Mouse (Mus musculus): ENCODE results near the gene Fam193b.
"Not testable (repeated sequence)": the region's sequence is repeated elsewhere in the genome, so short reads cannot be mapped to it uniquely, and the experiment has no call there.

The Fam193b gene

DNA sequence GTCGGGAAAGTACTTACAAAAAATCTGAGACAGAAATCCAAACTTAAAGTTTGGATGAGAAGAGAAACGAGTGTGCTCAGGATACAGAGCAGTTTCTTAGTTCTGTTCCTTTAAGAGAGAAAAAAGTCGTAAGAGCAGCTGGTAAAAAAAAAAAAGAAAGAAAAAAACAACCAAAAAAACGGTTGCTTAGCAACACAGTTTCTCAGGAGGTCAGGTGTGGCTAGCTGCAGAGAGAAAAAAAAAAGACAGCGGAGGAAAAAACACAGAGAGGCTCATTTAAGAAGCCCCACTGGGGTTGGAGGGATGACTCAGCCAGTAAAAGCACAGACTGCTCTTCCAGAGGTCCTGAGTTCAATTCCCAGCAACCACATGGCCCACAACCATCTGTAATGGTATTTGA, 3.4 kb upstream of the Fam193b start:
- intact Hi-C loops (cut with DNase I): no loop called here

DNA sequence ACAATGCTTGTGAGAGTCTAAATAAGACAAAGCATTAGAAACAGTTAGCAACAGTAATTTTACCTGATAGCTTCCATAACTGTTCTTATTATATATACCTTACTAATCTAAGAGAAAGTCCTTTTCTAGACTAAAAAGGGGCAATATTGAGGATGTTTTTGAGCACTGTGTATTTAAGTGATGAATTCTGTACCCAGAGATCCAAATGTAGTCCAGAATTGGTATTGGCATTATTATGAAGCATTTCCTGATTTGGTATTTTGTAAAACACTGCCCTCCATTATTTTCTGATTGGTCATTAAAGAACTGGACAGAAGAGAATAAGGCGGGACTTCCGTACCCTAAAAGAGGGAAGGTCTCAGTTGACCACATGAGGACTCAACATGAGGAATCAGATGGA, 2.5 kb upstream of the Fam193b start, which contains the start of gene Tmed9:
Gene Tmed9, plus strand, starts transcription at position 301 of the 400 bp plus-strand sequence.
- intact Hi-C loops (cut with DNase I): no loop called here

DNA sequence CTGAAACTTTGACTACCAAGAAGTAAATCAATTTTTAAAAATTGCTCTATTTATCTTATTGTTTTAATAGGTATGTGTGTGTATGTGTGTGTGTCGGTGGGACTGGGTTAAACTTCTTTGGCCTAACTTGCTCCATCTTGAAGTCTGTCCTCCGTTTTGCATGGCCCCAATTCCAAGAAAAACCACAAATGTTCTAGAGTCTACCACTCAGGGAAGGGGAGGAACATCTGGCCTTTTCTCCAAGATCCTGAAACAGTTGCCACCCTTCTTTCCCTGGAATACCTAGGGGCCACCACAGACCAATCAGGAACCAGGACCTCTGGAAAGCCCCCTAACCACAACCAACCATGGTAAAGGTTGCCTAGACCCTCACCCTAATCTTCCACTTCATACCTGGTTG, 1.1 kb upstream of the Fam193b start:
- intact Hi-C loops (cut with DNase I): no loop called here

GRCm38 (mm10) chr13:55570286-55570973, 490 bp downstream of the Fam193b start:
- intact Hi-C loops (cut with DNase I): no loop called here

DNA sequence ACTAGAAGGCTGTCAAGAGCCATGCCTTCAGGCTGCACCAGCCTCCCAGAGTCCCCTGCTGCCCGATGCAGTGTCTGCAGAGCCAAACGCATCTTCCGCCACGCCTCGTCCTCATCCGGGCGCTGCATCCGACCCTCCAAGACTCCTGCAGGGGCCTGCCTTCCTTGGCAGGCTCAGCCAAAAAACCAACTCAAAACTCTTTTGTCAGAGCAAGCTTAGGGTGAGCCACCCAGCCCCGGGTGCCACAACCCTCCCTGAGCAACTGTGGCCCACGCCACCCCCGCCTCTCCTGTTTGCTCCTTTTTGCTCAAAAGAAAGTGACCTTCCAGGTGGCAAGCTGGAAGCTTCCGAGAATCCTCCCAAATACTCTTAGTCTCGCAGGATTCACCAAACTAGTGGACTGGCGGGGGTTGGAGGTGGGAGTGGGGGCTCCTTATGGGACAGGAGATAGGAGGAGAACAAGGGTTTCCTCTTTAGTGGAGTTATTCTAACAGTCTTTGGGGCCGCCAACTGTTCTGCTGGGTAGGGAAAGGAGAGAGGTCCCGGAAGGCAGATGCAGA, 1.1 kb downstream of the Fam193b start:
- intact Hi-C loops (cut with DNase I): no loop called here

DNA sequence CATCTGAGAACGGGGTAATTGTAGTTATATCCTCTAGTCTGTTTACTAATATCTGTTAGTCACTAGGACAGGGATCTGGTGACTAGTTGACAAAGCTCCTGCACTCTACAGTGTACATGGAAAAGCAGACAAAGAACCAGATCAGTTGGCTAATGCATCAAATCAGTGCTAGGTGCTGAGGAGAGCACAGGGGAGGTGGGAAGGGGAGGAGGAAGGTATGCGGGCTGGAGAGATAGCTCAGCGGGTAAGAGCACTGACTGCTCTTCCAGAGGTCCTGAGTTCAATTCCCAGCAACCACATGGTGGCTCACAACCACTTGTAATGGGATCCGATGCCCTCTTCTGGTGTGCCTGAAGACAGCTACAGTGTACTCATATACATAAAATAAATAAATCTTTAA, 2.4 kb downstream of the Fam193b start:
- intact Hi-C loops (cut with DNase I): not testable (repeated sequence)

DNA sequence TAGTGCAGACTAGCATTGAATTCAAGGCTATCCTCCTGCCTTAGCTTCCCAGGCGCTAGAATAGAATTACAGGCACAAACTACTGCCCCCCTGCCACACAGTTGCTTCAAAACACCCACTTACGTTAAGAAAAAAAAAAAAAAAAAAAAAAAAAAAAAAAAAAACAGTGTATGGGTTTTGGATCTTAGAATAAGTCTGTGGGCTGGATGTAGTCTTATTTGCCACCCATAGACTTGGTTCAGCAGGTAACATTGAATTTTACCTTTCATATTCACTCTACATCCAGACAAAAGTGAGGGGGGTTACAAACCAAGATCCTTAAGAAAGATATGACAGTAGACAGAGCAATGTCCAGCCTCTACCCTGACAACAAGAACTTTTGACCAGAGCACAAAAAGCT, 3.0 kb downstream of the Fam193b start:
- intact Hi-C loops (cut with DNase I): no loop called here

DNA sequence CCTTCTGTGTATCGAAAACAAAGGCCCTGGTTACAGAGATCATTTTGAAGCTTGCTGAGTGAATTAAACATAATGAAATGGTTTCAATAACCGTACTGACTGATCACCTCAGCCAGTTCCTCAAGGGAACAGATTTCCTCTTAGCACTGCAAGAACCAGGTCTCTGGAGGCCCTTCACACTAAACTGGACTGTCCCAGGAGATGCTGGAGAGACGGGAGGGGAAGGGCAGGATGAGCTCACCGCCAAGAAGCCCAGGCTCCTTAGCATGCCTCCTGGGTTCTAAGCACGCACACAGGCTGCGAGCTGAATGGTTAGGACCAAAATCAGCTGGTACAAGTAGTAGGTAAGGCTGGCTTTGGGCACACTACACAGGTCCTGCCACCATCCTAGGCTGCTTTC, 3.9 kb downstream of the Fam193b start:
- intact Hi-C loops (cut with DNase I): no loop called here

GRCm38 (mm10) chr13:55563266-55563879, 7.5 kb downstream of the Fam193b start:
- intact Hi-C loops (cut with DNase I): no loop called here

- intact Hi-C loops (cut with DNase I): no loop called here
Observed at GRCm38 (mm10) chr13:55557499-55557898, 13.4 kb downstream of the Fam193b start.

DNA sequence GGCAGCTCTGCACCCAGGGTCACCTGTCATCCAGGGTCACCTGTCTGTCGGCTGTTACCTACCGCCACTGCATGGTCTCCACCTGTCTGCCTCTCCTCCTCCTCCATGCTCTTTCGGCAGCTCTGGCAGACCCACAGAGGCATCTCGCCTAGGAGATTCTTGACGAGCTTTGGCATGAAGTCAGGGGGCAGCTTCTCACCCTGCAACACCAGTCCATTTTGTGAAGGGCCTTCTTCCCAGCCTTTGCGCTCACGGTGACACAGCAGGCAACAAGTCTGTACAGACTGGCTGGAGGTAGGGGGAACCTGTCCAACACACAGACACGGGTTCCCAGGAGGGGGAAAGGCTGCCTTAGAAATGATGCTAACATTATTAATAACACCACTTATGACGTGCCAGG, 15.0 kb downstream of the Fam193b start:
- intact Hi-C loops (cut with DNase I): no loop called here

- intact Hi-C loops (cut with DNase I): no loop called here
Observed at GRCm38 (mm10) chr13:55549061-55549460, 21.9 kb downstream of the Fam193b start.

GRCm38 (mm10) chr13:55548426-55548825, 22.5 kb downstream of the Fam193b start:
- intact Hi-C loops (cut with DNase I): no loop called here

DNA sequence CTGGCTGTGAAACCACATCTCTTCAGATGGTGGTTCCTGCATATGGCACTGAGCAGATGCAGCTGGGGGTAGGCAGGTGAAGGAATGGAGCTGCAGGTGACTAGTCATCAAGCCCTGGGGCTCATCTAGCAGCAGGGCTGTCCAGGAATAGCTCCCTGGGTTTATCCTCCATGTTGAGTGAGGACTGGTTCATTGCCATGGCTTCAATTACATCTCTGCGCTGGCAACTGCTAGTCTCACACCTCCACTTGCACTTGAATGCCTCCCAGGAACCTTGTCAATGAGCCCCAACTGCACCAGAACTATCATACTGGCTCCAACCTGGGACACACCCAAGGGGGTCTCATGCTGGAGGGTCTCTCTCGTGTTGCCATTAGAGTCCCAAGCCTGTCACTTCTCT, 23.0 kb downstream of the Fam193b start:
- intact Hi-C loops (cut with DNase I): no loop called here

DNA sequence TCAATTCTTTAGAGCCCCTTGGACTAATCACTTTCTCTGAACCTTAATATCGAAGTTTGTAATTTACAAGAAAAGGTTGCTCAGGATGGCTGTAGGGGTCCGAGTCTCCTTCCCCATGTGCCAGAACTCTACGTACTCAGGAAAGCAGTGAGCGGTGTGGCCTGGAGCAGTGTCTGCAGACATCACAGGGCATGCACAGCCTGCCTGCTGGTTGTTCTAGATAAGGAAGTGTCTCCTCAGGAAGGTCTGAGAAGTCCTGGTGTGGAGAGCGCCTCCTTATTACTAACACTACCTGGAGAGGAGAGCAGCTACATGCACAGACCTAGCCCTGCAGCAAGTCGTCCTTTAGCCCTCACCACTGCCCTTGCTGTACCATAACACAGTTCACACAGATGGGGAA, 26.1 kb downstream of the Fam193b start:
- intact Hi-C loops (cut with DNase I): no loop called here

DNA sequence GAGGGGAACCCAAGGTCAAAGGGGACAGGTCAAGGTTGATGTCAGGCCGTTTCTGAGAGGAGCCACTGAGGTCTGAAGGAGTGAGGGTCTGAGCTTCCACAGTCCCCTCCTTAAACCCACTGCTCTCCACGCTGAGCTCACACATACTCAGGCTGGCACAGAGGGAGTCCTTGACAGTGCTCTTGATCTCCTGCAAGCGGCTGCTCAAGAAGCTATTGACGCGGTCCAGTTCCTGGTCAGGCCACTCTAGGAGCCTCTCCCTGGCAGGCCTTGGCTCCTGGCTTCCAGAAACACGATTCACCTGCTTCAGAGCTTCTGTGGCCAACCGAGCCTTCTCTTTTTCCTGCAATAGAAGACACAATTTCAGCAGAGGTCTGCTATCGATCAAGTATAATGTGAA, 27.5 kb downstream of the Fam193b start:
- intact Hi-C loops (cut with DNase I): no loop called here

DNA sequence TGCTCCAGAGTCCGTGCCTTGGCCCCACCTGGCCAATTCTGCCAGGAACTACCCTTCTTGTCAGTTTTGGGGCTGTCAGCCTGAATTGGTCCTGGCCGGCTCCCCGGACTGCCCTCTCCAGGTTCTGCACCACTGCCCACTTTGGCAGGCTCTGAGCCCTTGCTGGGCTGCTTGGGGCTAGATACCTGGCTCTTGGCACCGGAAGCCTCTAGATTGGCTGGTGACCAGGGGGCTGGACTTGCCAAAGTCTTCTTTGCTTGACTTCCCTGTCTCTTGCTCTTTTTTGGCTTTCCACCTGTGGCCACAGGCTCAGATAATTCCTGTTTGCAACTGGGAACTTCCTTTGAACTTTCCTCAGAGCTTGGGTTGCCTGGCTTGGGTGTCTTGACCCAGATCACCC, 28.0 kb downstream of the Fam193b start:
- intact Hi-C loops (cut with DNase I): no loop called here

DNA sequence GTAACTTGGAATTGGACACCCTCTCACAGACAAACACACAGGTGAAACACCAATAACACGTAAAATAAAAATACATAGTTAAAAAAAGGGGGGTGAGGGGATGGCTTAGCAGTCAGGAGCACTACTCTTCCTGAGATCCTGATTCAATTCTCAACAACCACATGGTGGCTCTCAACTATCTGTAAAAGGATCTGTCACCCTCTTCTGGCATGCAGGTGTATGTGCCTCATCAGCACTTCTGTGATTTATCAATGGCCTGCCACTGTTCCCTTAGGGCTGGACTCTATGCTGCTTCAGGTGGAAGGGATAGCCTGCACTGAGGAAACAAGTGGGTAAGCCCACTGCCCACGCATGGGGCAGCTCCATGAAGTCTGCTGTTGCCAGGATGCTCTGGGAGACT, 30.0 kb downstream of the Fam193b start:
- intact Hi-C loops (cut with DNase I): no loop called here

DNA sequence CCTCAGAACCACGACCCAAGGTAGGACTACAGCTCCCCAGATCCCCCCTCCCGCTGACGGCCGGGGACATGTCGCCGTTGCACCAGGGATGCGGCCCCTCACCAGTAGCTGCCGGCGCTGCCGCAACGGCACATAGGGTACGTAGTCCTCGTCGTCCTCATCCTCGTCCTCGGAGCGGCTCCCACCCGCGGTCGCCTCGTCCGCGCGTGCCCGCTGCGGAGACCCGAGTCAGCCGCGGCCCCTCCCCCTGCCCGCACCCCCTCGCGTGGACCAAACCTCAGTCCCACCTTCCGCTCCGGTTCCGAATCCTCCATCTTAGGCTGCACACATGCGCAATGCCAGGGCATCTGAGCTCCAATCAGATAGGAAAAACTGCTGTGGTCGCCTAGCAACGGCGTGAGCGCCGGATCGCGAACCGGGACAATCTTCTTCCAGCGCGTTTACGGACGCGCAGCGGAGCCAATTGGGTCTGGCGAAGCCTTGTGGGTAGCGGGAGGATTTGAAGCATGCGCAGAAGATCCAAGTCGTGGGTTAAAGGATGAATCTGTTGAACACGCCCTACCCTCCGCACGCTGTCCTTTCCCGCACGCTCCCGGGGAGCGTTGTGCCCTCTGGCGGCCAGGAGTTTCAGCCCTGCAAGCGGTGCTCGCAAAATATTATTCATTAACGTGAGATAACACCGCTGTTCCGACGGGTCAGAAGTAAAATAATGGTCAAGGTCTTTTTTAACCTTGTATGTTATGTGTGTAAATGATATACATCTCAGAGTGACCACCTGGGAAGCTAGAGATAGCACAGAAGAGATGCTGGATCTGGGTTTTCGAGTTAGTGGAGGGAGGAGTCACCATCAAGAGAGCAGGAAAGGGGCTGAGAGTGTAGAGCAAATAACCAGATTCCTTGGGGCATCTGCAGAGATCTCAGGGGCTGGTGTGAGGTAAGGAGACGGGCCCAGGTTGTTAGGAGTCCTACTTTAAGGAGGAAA, 34.4 kb downstream of the Fam193b start, which contains the start of gene Ddx41:
Gene Ddx41, minus strand, starts transcription at position 465 of the 982 bp plus-strand sequence.
- intact Hi-C loops (cut with DNase I): no loop called here

DNA sequence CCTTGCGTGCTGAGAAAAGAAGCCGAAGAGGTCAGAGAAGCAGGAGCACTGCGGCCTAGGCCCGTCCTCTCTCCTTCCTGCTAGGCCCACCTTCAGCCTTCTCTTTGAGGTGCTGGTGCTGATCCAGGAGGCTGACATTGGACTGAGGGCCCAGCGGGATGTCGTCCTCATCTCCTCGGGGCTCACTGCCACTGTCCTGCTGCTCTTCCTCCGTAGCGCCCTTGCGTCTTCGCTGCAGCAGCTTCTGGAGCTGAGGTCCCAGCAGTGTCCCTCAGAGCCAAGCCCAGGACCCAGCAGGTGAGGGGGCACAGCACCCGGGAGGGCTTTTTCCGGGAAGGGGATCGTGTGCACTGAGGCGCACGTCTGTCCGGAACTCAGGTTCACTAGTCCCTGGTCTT, 35.1 kb downstream of the Fam193b start:
- intact Hi-C loops (cut with DNase I): no loop called here

DNA sequence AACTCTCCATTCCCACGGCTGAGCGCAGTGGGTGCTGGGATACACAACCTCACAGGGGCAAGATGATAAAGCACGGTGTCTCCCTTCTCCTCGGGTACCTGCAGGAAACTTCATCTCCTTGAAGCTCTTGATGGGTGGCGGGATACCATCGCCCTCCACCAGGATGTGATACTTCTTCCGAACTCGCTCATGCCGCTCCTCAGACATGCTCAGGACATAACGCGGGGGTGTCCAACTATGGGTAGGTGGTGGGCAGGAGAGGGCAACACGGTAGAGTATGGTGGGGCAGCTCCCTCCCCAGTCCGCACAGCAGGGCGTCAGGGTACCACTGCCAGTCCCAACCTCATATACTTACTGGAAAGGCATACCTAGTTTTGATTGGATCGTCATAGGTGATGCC, 35.7 kb downstream of the Fam193b start:
- intact Hi-C loops (cut with DNase I): no loop called here
